Mouse (Mus musculus) mesoderm, embryonic 11.5 days (tissue): Measurements from ENCODE around the gene Gatad1.
"Not testable (repeated sequence)": the region's sequence is repeated elsewhere in the genome, so short reads cannot be mapped to it uniquely, and the experiment has no call there.

Experiments used
- DNase-seq: peaks from one replicate; pipeline ENCODE4 v3.0.0-alpha.2; 2012; ENCODE audit warnings: low read depth, low spot score

Gene Gatad1

GRCm38 (mm10) chr5:3657085-3657484, at the start of gene Gatad1:
TSS of gene Gatad1 (minus strand) at chr5:3657185.
- DNase-seq, result no peak

GRCm38 (mm10) chr5:3702180-3702579, 45.2 kb upstream of the Gatad1 start:
- DNase-seq, result peak; percentile 27

GRCm38 (mm10) chr5:3700025-3700424, 43.0 kb upstream of the Gatad1 start:
- DNase-seq, result no peak

- DNase-seq, result no peak
Measured at GRCm38 (mm10) chr5:3696031-3696430, 39.0 kb upstream of the Gatad1 start.

GRCm38 (mm10) chr5:3695191-3695590, 38.2 kb upstream of the Gatad1 start:
- no peak for DNase-seq

GRCm38 (mm10) chr5:3692956-3693355, 36.0 kb upstream of the Gatad1 start:
- DNase-seq, result no peak

- DNase-seq, result no peak
Measured at GRCm38 (mm10) chr5:3691283-3691682, 34.3 kb upstream of the Gatad1 start.

- DNase-seq, result no peak
Measured at GRCm38 (mm10) chr5:3688298-3688697, 31.3 kb upstream of the Gatad1 start.

GRCm38 (mm10) chr5:3669938-3670554, 13.1 kb upstream of the Gatad1 start:
- no peak for DNase-seq

GRCm38 (mm10) chr5:3666585-3666984, 9.6 kb upstream of the Gatad1 start:
- DNase-seq, result no peak

GRCm38 (mm10) chr5:3665225-3665624, 8.2 kb upstream of the Gatad1 start:
- no peak for DNase-seq

GRCm38 (mm10) chr5:3653801-3654200, 3.2 kb downstream of the Gatad1 start:
- no peak for DNase-seq

GRCm38 (mm10) chr5:3652903-3653575, 3.9 kb downstream of the Gatad1 start:
- not testable (repeated sequence) for DNase-seq

GRCm38 (mm10) chr5:3651621-3652020, 5.4 kb downstream of the Gatad1 start:
- no peak for DNase-seq

- DNase-seq, result no peak
Measured at GRCm38 (mm10) chr5:3650881-3651280, 6.1 kb downstream of the Gatad1 start, which contains the start of gene Tmbim7. TSS of gene Tmbim7 (plus strand) at chr5:3651181.

GRCm38 (mm10) chr5:3648849-3649210, 8.2 kb downstream of the Gatad1 start:
- DNase-seq, result no peak

GRCm38 (mm10) chr5:3648206-3648848, 8.7 kb downstream of the Gatad1 start:
- DNase-seq, result no peak

- DNase-seq, result peak; percentile 90
Measured at GRCm38 (mm10) chr5:3647708-3648121, 9.3 kb downstream of the Gatad1 start.

- DNase-seq, result peak; percentile 43
Measured at GRCm38 (mm10) chr5:3646991-3647707, 9.8 kb downstream of the Gatad1 start.

GRCm38 (mm10) chr5:3646539-3646938, 10.4 kb downstream of the Gatad1 start:
- DNase-seq, result no peak

GRCm38 (mm10) chr5:3645326-3645725, 11.7 kb downstream of the Gatad1 start:
- no peak for DNase-seq

GRCm38 (mm10) chr5:3644621-3645020, 12.4 kb downstream of the Gatad1 start:
- DNase-seq, result no peak
